In genomic region chr17:35509284-35509683, GRCm38 (mm10) we compare ENCODE assay signal across 9 mouse cellular contexts. TPM values are rescaled to one million over a fixed set of nuclear protein-coding genes. Genes with fewer than 3 reads are reported as not detected.
DNase-seq lines count a peak whose midpoint lies in the region; ATAC-seq and TF ChIP-seq lines count a peak whose summit lies in the region.
"Had no signal": no experiment of that assay in that cellular context is flagged by ENCODE, and none has a peak within 500 bp of the region (broad histone marks: within the 10 kb centered on the region; RNA-seq: fewer than 3 reads in every experiment).

No protein-coding gene starts in this region.

- TF ChIP-seq CTCF in heart, adult 2 months (IDR thresholded peaks at IDR 0.05): peak; percentile 56
- TF ChIP-seq CTCF in brain, embryonic 14.5 days (IDR thresholded peaks at IDR 0.05; ENCODE audit: borderline replicate concordance, extremely low read depth, insufficient read depth, insufficient read length): peak; percentile 50; the same call in 1 of the 2 replicates

- no peaks in the 10 kb centered on the region for H3K36me3 ChIP-seq in heart, adult 2 months (ENCODE audit: control insufficient read depth, insufficient read depth, low read length)
- peaks cover 16% of the 10 kb centered on the region for H3K36me3 ChIP-seq in heart, embryonic 12.5 days
- H3K36me3 ChIP-seq in splenic B cell, adult 2 months (ENCODE audit: control insufficient read depth, insufficient read depth, low read length, poor library complexity, severe bottlenecking): no peaks in the 10 kb centered on the region

- no peaks in the 10 kb centered on the region for H3K79me2 ChIP-seq in heart, adult 2 months (replicated peaks; ENCODE audit: control insufficient read depth, insufficient read depth, low read length)

- intact Hi-C loops in heart, adult 2 months (cut with DNase I): no loop called here

- no peaks in the 10 kb centered on the region for H3K9me3 ChIP-seq in heart, embryonic 12.5 days (replicated peaks)

- H3K4me1 ChIP-seq in heart, adult 2 months (ENCODE audit: control insufficient read depth, insufficient read depth, low read length): no peaks in the 10 kb centered on the region
- peaks cover 14% of the 10 kb centered on the region for H3K4me1 ChIP-seq in heart, embryonic 12.5 days (replicated peaks)

- H3K4me2 ChIP-seq in heart, embryonic 12.5 days: no peak overlapping the region

- no peak for TF ChIP-seq POLR2A in heart, adult 2 months (IDR thresholded peaks at IDR 0.05; ENCODE audit: insufficient read depth, low read depth, low read length)
- no peak for TF ChIP-seq POLR2A in brain, embryonic 14.5 days (IDR thresholded peaks at IDR 0.05; ENCODE audit: borderline replicate concordance, extremely low read depth, insufficient read depth, insufficient read length, poor library complexity, severe bottlenecking)

- DNase-seq in heart, adult 2 months: peak in 1 of 2 experiments; percentile 20
- peak; percentile 62 for DNase-seq in 416B (ENCODE audit: low read depth)
- peak; percentile 76 for DNase-seq in brain, embryonic 14.5 days (ENCODE audit: low read depth)
- DNase-seq in kidney, postnatal 14 days: peak; percentile 49
- DNase-seq in splenic B cell, adult 2 months (ENCODE audit: low read depth, low spot score): peak; percentile 59
- DNase-seq in layer of hippocampus, adult 9-10 months (ENCODE audit: low spot score): no peak
- no peak for DNase-seq in gastrocnemius, postnatal 10 days

- no peak for ATAC-seq in heart, embryonic 12.5 days (ENCODE audit: insufficient number of reproducible peaks, low FRiP score)

- H3K27me3 ChIP-seq in heart, adult 2 months (ENCODE audit: control insufficient read depth, insufficient read depth, low read length): no peaks in the 10 kb centered on the region
- peaks cover 53% of the 10 kb centered on the region for H3K27me3 ChIP-seq in heart, embryonic 12.5 days (replicated peaks)
- H3K27me3 ChIP-seq in splenic B cell, adult 2 months (ENCODE audit: control insufficient read depth, insufficient read depth, low read length, poor library complexity, severe bottlenecking): no peaks in the 10 kb centered on the region

- H3K4me3 ChIP-seq in heart, adult 2 months: no peak overlapping the region
- no peak overlapping the region for H3K4me3 ChIP-seq in heart, embryonic 12.5 days

- TF ChIP-seq EP300 in heart, adult 2 months (IDR thresholded peaks at IDR 0.05; ENCODE audit: insufficient read depth, low read depth, low read length): no peak

- H3K9ac ChIP-seq in heart, adult 2 months (ENCODE audit: low read depth, low read length): no peak overlapping the region
- no peak overlapping the region for H3K9ac ChIP-seq in heart, embryonic 12.5 days

- no peak overlapping the region for H3K27ac ChIP-seq in heart, adult 2 months
- H3K27ac ChIP-seq in heart, embryonic 12.5 days (ENCODE audit: poor library complexity, severe bottlenecking): no peak overlapping the region

- whole genome bisulfite sequencing in heart, adult 2 months: 19% methylated on average over 8 of the region's 8 CpGs
- 15% methylated on average over 8 of the region's 8 CpGs for whole genome bisulfite sequencing in heart, embryonic 12.5 days

RNA-seq across cellular contexts. Expression of gene Pou5f1, which starts 3.5 kb away (rescaled TPM):
- total RNA-seq in heart, adult 2 months (2021): not detected
- not detected in 2 replicates for polyA plus RNA-seq in heart, adult 2 months (2012; rRNA removed)
- polyA plus RNA-seq in heart, embryonic 12.5 days (2016; fragmentation: Nextera tagmentation; extraction: Ambion mirVana): not detected in 2 replicates
- polyA plus RNA-seq in brain, embryonic 14.5 days (2012; rRNA removed): 0.06 TPM in 1 of 2 replicates, not detected in the other
- total RNA-seq in gastrocnemius, postnatal 10 days (2021): not detected
- polyA plus RNA-seq: large intestine, adult 2 months had no signal

RNA-seq across cellular contexts. Expression of gene Tcf19, which starts 7.3 kb away (rescaled TPM):
- total RNA-seq in heart, adult 2 months (2021): 1 to 10 TPM; 2.0 to 2.4 TPM
- 3.0 and 3.5 TPM in 2 replicates for polyA plus RNA-seq in heart, adult 2 months (2012; rRNA removed)
- polyA plus RNA-seq in heart, embryonic 12.5 days (2016; fragmentation: Nextera tagmentation; extraction: Ambion mirVana): 49.6 and 49.8 TPM in 2 replicates
- 17.4 and 33.8 TPM in 2 replicates for polyA plus RNA-seq in brain, embryonic 14.5 days (2012; rRNA removed)
- 10 to 100 TPM; 11.6 to 13.6 TPM for total RNA-seq in gastrocnemius, postnatal 10 days (2021)

RNA-seq across cellular contexts. Expression of gene Cchcr1, which starts 7.6 kb away (rescaled TPM):
- 1 to 10 TPM; 1.9 to 2.2 TPM for total RNA-seq in heart, adult 2 months (2021)
- polyA plus RNA-seq in heart, adult 2 months (2012; rRNA removed): 3.7 and 3.8 TPM in 2 replicates
- 15.9 and 17.7 TPM in 2 replicates for polyA plus RNA-seq in heart, embryonic 12.5 days (2016; fragmentation: Nextera tagmentation; extraction: Ambion mirVana)
- polyA plus RNA-seq in brain, embryonic 14.5 days (2012; rRNA removed): 11.5 and 18.4 TPM in 2 replicates
- total RNA-seq in gastrocnemius, postnatal 10 days (2021): 1 to 10 TPM; 5.0 to 6.8 TPM

RNA-seq across cellular contexts. Expression of gene Psors1c2, which starts 23.7 kb away (rescaled TPM):
- total RNA-seq in heart, adult 2 months (2021): not detected
- not detected in 2 replicates for polyA plus RNA-seq in heart, adult 2 months (2012; rRNA removed)
- 0.39 and 0.49 TPM in 2 replicates for polyA plus RNA-seq in heart, embryonic 12.5 days (2016; fragmentation: Nextera tagmentation; extraction: Ambion mirVana)
- polyA plus RNA-seq in brain, embryonic 14.5 days (2012; rRNA removed): 0.98 and 1.2 TPM in 2 replicates
- total RNA-seq in gastrocnemius, postnatal 10 days (2021): not detected

RNA-seq across cellular contexts. Expression of gene H2-Q10, which starts 39.4 kb away (rescaled TPM):
- total RNA-seq in heart, adult 2 months (2021): under 1 TPM; 0.34 to 0.37 TPM
- 4.2 and 7.0 TPM in 2 replicates for polyA plus RNA-seq in heart, adult 2 months (2012; rRNA removed)
- 0.31 and 1.2 TPM in 2 replicates for polyA plus RNA-seq in heart, embryonic 12.5 days (2016; fragmentation: Nextera tagmentation; extraction: Ambion mirVana)
- polyA plus RNA-seq in brain, embryonic 14.5 days (2012; rRNA removed): 0.11 and 0.26 TPM in 2 replicates
- total RNA-seq in gastrocnemius, postnatal 10 days (2021): under 1 TPM; 0.14 to 0.52 TPM

Comparison
In these comparisons a context has a peak if more than half of its experiments do, and no peak if none do; other contexts are left out.
1. DNase-seq: peak in 416B (single experiment), brain, embryonic 14.5 days (single experiment), kidney, postnatal 14 days (single experiment) and splenic B cell, adult 2 months (single experiment); none in layer of hippocampus, adult 9-10 months (single experiment) and gastrocnemius, postnatal 10 days (single experiment).